Mouse (Mus musculus): ENCODE measurements at regions not wholly inside any gene's neighbourhood (a gene's known extent, or its start where the extent isn't known, plus 50 kb on each side); places are given as distances from the start of the nearest gene placed in this dataset.

- TF ChIP-seq CTCF (IDR thresholded peaks at IDR 0.05; ENCODE audit: low read depth, low read length) = no peak
- TF ChIP-seq POLR2A (IDR thresholded peaks at IDR 0.05; ENCODE audit: borderline replicate concordance, low read depth, low read length) = no peak
Observed at GRCm38 (mm10) chr15:56077081-56077480, 1400.3 kb downstream of the Slc22a22 start.

Measured in bone marrow macrophage, adult 2 months (primary cell).